Mouse (Mus musculus) lung, embryonic 15.5 days (tissue): ENCODE data around the gene Slc18a3. TPM values are rescaled to one million over a fixed set of nuclear protein-coding genes. Genes with fewer than 3 reads are reported as not detected.
A peak's percentile ranks its signal among the peaks of the same experiment; 100 is the strongest.

Experiments used
- ATAC-seq: fragments of 200-750 bp; cut with Nextera tagmentation; 2 replicates; pipeline ENCODE4 v1.8.0; 2017; ENCODE audit warnings: moderate number of reproducible peaks, borderline replicate concordance; ENCODE audit not compliant: low FRiP score, low TSS enrichment; ENCODE audit errors: extremely low read depth
- H3K27ac ChIP-seq: fragments of 300-500 bp; sonication (generic); 2 replicates; pipeline ENCODE4 v1.5.1; 2015; ENCODE audit warnings: moderate library complexity, mild to moderate bottlenecking, inconsistent platforms
- H3K27me3 ChIP-seq: fragments of 300-500 bp; sonication (generic); 2 replicates; pipeline ENCODE4 v1.6.1; 2015; ENCODE audit warnings: inconsistent platforms
- H3K36me3 ChIP-seq: fragments of 300-500 bp; sonication (generic); 2 replicates; pipeline ENCODE4 v1.6.1; 2015; ENCODE audit warnings: inconsistent platforms
- H3K4me1 ChIP-seq: fragments of 300-500 bp; sonication (generic); 2 replicates; pipeline ENCODE4 v1.6.1; 2015; ENCODE audit warnings: inconsistent platforms
- H3K4me2 ChIP-seq: fragments of 300-500 bp; sonication (generic); 2 replicates; pipeline ENCODE4 v1.6.1; 2015; ENCODE audit warnings: inconsistent platforms, mild to moderate bottlenecking, moderate library complexity
- H3K4me3 ChIP-seq: fragments of 300-500 bp; sonication (generic); 2 replicates; pipeline ENCODE4 v1.5.1; 2015; ENCODE audit warnings: mild to moderate bottlenecking, inconsistent platforms
- H3K9ac ChIP-seq: fragments of 300-500 bp; sonication (generic); 2 replicates; pipeline ENCODE4 v1.6.1; 2015; ENCODE audit warnings: inconsistent platforms
- H3K9me3 ChIP-seq: fragments of 300-500 bp; sonication (generic); 2 replicates; pipeline ENCODE4 v1.6.1; 2016; ENCODE audit warnings: inconsistent platforms
- whole genome bisulfite sequencing: fragments of 180-500 bp; shearing (Covaris S2); methylation state at CpG from one replicate; pipeline ENCODE4 v1.1.7; 2015; 5-methylcytosine and 5-hydroxymethylcytosine counted together
- polyA plus RNA-seq: library from polyadenylated mRNA; unstranded; fragments of >200 nt; fragmentation: Nextera tagmentation; extraction: Ambion mirVana; gene quantifications from 2 replicates; pipeline ENCODE4 v1.2.1, GENCODE M21; 2015

The Slc18a3 gene
- polyA plus RNA-seq: 0.34 and 1.4 TPM in 2 replicates

DNA sequence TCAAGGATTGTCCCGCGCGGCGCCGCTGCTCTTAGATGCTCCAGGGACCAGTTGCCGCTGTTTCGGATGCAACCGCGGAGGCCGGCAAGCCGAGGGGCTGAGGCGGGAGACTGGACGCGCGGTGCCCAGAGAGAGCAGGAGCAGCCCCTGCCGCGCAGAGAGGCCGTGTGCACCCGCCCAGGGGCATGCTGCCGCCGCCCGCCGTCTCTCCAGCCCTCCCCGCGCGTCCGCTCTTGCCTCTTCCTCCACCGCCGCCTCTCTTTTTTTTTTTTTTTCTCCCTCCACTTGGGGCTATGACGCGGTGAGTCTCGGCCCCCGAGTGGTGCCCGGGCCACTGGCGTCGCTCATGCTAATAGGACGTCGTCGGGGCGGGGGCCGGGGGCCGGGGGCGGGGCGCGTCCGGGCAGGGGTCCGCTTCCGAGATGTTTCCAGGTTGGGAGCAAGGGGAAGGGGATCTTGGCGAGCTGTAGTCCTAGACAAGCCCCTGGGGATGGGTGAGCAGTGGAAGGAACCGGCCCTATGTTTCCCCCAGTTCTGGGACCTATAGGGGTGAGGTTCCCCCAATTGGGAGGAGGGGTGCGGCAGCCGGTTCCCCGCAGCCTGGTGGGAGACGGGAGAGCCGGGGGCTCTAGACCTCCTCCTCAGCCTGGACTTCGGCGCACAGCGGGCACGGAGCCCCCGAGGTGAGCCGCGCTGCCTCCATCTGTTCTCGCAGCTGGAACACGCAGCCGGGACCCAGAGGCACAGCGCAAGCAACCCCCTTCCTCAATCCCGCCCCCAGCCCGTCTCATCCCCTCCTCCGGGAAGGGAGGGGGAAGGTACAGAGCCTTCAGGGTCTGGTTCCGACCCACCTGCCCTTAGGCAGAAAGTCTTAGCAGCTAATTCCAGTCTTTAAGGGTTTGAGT is at the start of gene Slc18a3:
Gene Slc18a3 (minus strand): TSS at position 250 of the 905 bp plus-strand sequence.
- ATAC-seq: no peak; the same call in 1 of the 2 replicates
- peak within 1 kb of the TSS; percentile 30 for H3K4me3 ChIP-seq
- under 1% methylated on average over 57 of the region's 70 CpGs for WGBS

DNA sequence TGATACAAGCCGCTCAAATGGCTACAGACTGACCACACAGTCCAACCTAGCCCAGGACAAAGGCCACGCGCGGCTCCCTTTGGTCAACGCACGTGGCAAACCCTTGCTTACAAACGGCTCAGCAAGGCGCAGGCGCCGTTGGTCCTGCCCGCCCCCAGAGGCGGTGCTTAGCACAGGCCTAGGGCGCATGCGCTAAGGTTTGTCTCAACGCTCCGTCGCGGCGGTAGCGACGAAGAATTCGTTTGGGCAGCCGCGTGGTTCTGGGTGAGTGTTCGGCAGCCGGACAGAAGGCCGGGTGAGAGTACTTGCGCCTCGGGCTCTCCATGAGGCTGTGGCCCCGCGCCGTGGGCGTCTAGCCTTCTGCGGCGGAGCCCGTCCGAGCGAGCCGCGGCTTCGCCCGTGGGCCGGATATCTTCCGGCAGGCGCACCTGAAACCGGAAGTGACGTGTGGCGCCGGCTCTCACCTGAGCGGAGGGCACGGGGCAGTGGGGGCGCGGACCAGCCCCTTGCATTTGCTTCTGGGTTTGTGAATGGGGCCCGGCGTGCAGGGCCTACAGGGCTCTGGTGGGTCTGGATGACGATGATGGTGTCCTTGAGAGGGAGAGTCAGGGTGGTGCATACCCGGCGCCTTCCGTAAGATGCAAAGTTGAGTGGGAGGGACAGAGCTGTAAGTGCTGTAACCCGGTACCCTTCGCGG is 48.8 kb upstream of the Slc18a3 start, which contains the start of gene Ercc6:
Gene Ercc6 (plus strand): TSS at position 186 of the 697 bp plus-strand sequence.
- peak within 1 kb of the TSS; percentile 78 for H3K4me2 ChIP-seq
- no peaks in the 10 kb centered on the region for H3K9me3 ChIP-seq
- peaks cover 13% of the 10 kb centered on the region; the same call in 1 of the 2 replicates for H3K36me3 ChIP-seq
- peak; percentile 95 for ATAC-seq
- peak within 1 kb of the TSS; percentile 63 for H3K27ac ChIP-seq
- H3K9ac ChIP-seq: peak within 1 kb of the TSS; percentile 62
- no peaks in the 10 kb centered on the region for H3K27me3 ChIP-seq
- H3K4me3 ChIP-seq: peak within 1 kb of the TSS; percentile 64
- peaks cover 14% of the 10 kb centered on the region for H3K4me1 ChIP-seq
- WGBS: under 1% methylated on average over 62 of the region's 62 CpGs

More for the DNA sequence above, at the start of gene Slc18a3:
- Histone ChIP-seq H3K9me3 (no peaks in the 10 kb centered on the region), H3K27me3 (peaks cover 77% of the 10 kb centered on the region), H3K36me3 (no peaks in the 10 kb centered on the region), H3K4me2 (peak within 1 kb of the TSS; percentile 50), H3K27ac (no peak within 1 kb of the TSS), H3K9ac (no peak within 1 kb of the TSS), H3K4me1 (peaks cover 12% of the 10 kb centered on the region)

DNA sequence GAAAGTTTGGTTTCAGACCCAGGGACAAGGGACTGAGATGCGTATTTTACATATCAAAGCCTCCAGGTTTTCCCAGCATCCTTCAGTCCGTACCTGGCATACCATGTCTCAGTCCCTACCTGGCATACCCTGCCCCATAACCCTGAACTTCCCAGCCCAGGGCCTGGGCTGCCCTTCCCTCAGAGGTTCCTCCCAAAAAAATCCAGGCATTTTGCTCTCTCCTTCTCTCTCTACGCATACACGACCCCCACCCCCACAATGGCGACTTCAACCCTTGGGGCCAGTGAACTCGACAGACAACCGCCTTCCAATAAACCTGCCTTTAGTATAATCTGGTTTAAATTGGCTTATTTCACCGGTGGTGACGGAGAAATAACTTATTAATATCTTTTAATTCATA is 48.3 kb upstream of the Slc18a3 start:
- Histone ChIP-seq H3K9me3 (no peaks in the 10 kb centered on the region), H3K36me3 (peaks cover 10% of the 10 kb centered on the region; the same call in 1 of the 2 replicates), H3K27me3 (no peaks in the 10 kb centered on the region), H3K4me1 (peaks cover 14% of the 10 kb centered on the region), H3K4me2 (peak overlapping the region; percentile 78), H3K4me3 (peak overlapping the region; percentile 64), H3K9ac (no peak overlapping the region), H3K27ac (no peak overlapping the region)
- 0 out of 2 replicates have a peak, but pooled peaks have one; percentile 21 for ATAC-seq
- 40% methylated on average over 9 of the region's 9 CpGs for WGBS

DNA sequence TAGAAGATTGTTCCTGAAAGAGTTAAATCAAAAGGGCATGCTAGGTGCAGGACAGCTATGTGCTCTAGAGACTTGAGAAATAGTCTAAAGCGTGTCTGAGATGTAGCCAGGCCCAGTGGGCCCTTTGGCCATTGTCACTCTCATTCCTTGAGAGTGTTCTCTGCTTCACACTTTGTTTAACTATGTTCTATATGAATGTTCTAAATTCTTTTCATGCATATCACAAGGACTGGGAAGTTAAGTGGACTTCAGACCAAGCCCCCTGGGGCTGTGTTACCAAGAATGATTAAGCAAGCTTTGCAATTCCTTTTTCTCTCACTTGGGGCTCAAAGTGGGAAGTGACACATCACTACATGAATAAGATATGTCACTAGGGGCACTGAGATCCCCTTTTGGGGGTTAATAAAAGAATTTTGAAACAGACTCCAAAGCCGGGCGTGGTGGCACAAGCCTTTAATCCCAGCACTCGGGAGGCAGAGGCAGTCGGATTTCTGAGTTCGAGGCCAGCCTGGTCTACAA is 44.9 kb upstream of the Slc18a3 start:
- no peak overlapping the region for H3K4me3 ChIP-seq

DNA sequence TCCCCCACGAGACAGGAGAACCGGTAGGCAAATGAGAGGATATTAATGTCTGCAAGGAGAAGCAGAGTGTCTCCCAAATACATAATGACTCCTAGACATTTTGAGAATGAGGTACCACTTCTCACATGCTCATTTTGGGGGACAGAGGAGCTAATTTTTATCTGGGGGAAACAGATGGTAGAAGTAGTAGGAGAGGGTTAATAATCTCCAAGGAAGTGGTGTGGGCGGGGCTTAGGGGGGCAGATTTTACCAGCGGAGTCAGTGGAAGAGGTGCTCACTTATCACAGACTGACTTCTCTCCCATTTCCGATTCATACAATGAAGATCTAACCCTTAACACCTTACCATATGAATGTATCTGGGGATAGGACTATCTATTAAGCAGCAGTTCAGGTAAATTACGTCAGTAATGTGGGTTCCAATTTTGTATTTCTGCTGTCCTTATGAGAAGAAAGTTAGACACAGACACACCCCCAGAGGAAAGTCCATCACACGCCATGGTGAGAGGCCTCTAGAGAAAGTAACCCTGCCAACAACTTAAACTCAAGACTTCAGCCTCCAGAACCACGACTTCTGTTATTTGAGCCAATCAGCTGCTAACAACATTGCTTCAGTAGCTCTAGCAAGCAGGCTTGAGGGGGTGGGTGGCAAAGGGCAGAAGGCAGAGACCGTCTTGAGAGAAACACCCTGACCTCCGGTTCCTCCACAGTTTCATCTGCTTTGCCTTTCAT is 43.6 kb upstream of the Slc18a3 start:
- no peaks in the 10 kb centered on the region for H3K27me3 ChIP-seq
- no peak for ATAC-seq
- no peaks in the 10 kb centered on the region for H3K9me3 ChIP-seq
- no peak overlapping the region for H3K27ac ChIP-seq
- no peak overlapping the region for H3K4me2 ChIP-seq
- no peak overlapping the region for H3K9ac ChIP-seq
- peaks cover 7% of the 10 kb centered on the region; the same call in 1 of the 2 replicates for H3K4me1 ChIP-seq
- H3K4me3 ChIP-seq: no peak overlapping the region
- WGBS: 42% methylated on average over 10 of the region's 10 CpGs
- no peaks in the 10 kb centered on the region for H3K36me3 ChIP-seq

More for the DNA sequence above, 44.9 kb upstream of the Slc18a3 start:
- Histone ChIP-seq H3K9ac (no peak overlapping the region), H3K27ac (no peak overlapping the region), H3K9me3 (no peaks in the 10 kb centered on the region), H3K36me3 (no peaks in the 10 kb centered on the region), H3K4me1 (peaks cover 13% of the 10 kb centered on the region), H3K27me3 (no peaks in the 10 kb centered on the region), H3K4me2 (no peak overlapping the region)
- ATAC-seq: no peak
- WGBS: 72% methylated on average over 6 of the region's 6 CpGs

DNA sequence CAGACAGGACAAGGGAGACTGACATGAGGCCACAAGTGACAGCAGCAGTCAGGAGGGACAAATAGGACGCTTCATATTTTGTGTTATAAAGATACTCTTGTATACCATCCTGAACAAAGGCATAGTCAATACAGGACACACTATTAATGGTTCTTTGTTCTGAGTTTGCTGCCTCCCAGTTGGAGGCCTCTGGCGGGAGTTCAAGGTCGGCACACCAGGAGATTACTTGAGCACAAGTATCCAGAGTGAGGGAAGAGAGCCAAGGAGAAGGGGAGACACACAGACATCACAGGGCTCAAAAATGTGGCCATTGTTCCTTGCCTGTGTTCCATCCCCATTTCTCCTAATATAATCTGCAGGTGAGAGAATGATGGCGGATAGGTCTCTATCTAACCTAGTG is 42.6 kb upstream of the Slc18a3 start:
- Histone ChIP-seq H3K4me2 (no peak overlapping the region), H3K4me1 (peaks cover 3% of the 10 kb centered on the region; the same call in 1 of the 2 replicates), H3K27me3 (no peaks in the 10 kb centered on the region), H3K9ac (no peak overlapping the region), H3K9me3 (no peaks in the 10 kb centered on the region), H3K4me3 (no peak overlapping the region), H3K36me3 (no peaks in the 10 kb centered on the region), H3K27ac (no peak overlapping the region)
- no peak for ATAC-seq
- WGBS: 64% methylated on average over 4 of the region's 4 CpGs

DNA sequence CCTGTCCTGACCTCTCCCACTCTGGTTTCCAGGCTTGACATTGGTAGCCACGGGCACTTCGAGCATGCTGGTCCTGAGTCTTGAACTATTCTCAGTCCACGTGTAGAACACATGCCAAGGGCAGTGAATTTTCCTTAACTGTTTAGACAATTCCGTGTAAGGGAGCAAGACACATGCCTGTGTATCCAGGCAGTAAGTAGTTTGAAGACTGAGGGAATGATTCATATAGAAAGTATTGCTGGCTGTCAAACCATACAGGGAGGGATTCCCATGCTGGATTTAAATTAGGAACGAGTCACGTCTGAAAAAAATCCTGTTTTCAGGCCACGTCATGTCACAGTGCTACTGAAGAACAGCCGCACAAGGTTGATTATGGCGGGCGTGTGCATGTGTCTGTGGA is 41.7 kb upstream of the Slc18a3 start:
- Histone ChIP-seq H3K9ac (no peak overlapping the region), H3K4me3 (no peak overlapping the region), H3K4me1 (peaks cover 3% of the 10 kb centered on the region; the same call in 1 of the 2 replicates), H3K4me2 (no peak overlapping the region), H3K9me3 (no peaks in the 10 kb centered on the region), H3K27ac (no peak overlapping the region), H3K27me3 (no peaks in the 10 kb centered on the region), H3K36me3 (no peaks in the 10 kb centered on the region)
- WGBS: 80% methylated on average over 10 of the region's 10 CpGs
- ATAC-seq: no peak

DNA sequence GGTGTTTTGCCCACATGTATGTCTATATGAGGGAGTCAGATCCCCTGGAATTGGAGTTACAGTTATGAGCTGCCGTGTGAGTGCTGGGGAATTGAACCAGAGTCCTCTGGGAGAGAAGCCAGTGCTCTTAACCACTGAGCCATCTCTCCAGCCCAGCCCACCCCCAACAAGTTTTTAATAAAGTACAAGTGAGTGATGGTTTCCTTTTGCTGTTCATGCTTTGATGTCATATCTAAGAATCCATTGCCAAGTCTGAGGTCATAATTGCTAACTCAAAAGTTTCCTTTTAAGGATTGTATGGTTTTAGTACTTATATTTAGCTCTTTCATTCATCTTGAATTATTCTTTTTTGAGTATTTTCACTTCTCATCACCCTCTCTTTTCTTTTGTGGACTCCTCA is 39.2 kb upstream of the Slc18a3 start:
- Histone ChIP-seq H3K9ac (no peak overlapping the region), H3K4me3 (no peak overlapping the region), H3K36me3 (no peaks in the 10 kb centered on the region), H3K9me3 (no peaks in the 10 kb centered on the region), H3K27ac (no peak overlapping the region), H3K4me1 (peaks cover 3% of the 10 kb centered on the region; the same call in 1 of the 2 replicates), H3K27me3 (no peaks in the 10 kb centered on the region), H3K4me2 (no peak overlapping the region)
- no peak for ATAC-seq
- WGBS: 50% methylated on average over 1 of the region's 1 CpGs

DNA sequence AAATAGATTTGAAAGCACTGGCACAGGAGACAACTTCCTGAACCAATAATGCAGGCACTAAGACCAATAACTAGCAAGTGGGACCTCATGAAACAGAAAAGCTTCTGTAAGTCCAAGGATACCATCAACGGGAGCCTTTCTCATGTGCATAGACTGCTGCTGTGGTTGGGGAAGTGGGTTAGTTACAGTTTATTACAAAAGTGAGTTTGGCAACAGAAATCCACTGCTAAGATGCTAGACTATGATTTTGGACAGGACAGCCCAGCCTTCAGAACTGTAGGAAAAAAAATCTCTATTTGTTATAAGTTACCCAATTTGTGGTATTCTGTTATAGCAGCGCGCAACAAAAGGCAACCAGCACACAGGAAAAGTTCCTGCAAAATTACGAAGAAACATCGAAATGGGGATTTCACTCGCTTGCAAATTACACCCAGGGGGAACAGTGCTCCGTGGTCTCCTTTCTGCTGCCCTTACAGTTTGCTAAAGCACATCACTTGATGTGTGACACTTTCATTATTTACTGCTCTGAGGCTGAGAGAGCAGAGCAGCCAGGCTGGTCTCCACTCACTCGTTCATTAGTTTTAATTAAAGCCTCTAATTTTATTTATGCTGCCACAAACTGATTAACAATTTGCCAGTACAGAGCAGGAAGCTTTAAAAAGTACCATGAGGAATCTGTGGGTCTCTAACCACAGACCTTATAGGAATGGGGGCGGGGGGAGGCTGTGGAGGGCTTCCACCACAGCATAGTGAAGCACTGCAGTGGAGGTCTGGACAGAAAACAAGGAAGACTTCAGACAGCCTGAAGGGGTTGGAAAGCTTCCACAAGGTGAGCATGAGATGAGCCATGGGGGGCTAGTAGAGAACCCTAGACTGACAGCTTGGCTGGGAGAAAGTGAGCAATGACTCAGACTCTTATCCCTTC is 38.4 kb upstream of the Slc18a3 start:
- H3K27ac ChIP-seq: no peak overlapping the region
- 78% methylated on average over 9 of the region's 9 CpGs for WGBS
- no peak overlapping the region for H3K9ac ChIP-seq
- H3K27me3 ChIP-seq: no peaks in the 10 kb centered on the region
- no peaks in the 10 kb centered on the region for H3K36me3 ChIP-seq
- H3K9me3 ChIP-seq: no peaks in the 10 kb centered on the region
- ATAC-seq: no peak
- H3K4me1 ChIP-seq: peaks cover 3% of the 10 kb centered on the region; the same call in 1 of the 2 replicates
- H3K4me2 ChIP-seq: no peak overlapping the region
- no peak overlapping the region for H3K4me3 ChIP-seq

DNA sequence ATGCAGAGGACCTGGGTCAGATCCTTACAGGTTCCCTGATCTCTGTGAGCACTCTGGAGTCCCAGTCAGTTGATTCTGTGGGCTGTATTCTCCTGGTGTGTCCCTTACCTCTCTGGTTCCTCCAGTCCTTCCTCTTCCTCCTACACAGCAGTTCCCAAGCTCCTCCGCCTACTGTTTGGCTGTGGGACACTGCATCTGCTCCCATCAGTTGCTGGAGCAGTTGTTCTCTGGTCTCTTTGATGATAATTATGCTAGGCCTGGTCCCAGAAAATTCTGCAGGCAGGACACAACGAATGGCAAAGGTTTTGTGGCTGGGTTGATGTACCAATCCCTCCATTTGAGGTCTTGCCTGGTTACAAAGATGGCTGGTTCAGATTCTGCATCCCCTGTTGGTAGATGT is 36.7 kb upstream of the Slc18a3 start:
- Histone ChIP-seq H3K4me1 (no peaks in the 10 kb centered on the region), H3K9me3 (no peaks in the 10 kb centered on the region), H3K27me3 (no peaks in the 10 kb centered on the region), H3K27ac (no peak overlapping the region), H3K9ac (no peak overlapping the region), H3K4me2 (no peak overlapping the region), H3K4me3 (no peak overlapping the region), H3K36me3 (no peaks in the 10 kb centered on the region)
- 74% methylated on average over 2 of the region's 2 CpGs for WGBS
- no peak for ATAC-seq
